Mouse (Mus musculus) cerebellum, adult (tissue): ENCODE measurements at regions not wholly inside any gene's neighbourhood (a gene's known extent, or its start where the extent isn't known, plus 50 kb on each side); places are given as distances from the start of the nearest gene placed in this dataset.
"Not testable (repeated sequence)": the region's sequence is repeated elsewhere in the genome, so short reads cannot be mapped to it uniquely, and the experiment has no call there.

ENCODE experiments used
- ATAC-seq: cut with Nextera tagmentation; 2 replicates; pipeline ENCODE4 v1.9.2; 2017; ENCODE audit warnings: mild to moderate bottlenecking, moderate library complexity, mixed read lengths; ENCODE audit not compliant: insufficient number of reproducible peaks, low FRiP score, low TSS enrichment

DNA sequence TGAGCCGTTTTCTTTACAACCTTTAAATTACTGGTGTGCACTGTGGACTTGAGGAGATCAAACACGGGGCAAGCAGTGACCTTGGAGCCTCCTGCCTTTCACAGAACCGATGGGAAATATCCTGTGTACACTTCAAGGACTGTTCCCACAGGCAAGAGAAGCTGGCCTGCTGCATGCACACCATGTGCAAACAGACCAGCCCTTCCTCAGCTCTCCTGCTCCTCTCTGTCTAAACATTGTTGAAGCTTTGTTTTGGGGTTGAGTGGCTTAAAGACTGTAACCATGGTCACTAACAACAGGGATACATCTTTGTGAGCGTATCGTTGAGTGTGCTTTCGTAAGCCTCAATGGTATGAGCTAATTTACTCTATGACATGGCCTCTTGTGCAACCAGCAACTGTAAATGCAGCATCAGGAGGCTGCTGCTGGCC lies 50.2 kb upstream of the Agps start:
- ATAC-seq = no peak

DNA sequence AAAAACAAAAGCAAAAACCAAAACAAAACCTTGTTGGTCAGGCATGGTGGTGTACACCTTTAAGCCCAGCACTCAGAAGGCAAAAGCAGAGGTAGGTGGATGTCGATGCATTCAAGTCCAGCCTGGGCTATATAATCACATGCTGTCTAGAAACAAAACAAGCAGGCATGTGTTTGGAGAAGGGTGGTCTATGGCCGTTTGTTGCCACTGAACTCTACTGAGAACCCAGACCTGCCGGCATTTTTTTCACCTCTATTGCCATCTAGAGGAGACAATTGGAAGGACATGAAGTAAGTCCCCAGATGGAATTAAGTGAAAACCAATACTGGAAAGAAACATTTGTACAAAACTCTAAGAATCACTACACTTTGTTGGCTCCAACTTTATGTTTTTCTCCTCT lies 50.9 kb upstream of the Agps start:
- ATAC-seq = peak; percentile 71

DNA sequence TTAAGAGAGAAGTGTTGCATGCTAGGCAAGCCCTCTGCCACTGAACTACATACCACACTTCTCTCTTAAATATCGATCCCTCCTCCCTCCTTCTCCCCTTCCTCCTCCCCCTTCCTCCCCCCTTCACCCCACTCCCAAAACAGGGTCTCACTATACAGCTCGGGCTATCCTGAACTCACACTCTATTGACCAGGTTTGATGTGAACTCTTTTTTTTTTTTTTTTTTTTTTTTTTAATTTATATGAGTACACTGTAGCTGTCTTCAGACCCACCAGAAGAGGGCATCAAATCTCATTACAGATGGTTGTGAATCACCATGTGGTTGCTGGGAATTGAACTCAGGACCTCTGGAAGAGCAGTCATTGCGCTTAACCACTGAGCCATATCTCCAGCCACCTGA lies 53.3 kb upstream of the Agps start:
- not testable (repeated sequence) for ATAC-seq

DNA sequence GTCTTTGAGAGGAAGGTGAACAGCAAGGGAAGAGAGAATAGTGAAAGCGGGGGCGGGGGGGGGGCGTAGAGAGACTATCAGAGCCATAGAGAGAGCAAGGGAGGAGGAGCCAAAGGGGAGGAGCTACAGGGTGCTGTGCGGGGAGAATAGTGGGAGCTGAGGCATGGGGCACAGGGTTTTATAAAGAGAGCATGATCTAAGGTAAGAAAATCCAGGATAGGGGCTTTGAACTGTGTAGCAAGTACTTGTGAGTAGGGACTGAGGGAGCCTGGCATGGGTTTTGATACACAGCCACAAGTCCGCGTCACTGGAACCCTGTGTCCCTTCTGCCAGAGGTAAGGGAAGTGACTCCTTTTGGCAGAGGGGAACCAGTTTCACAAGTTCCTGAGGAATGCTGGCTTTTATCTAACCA lies 54.9 kb upstream of the Agps start:
- peak; percentile 17; the same call in 1 of the 2 replicates for ATAC-seq

DNA sequence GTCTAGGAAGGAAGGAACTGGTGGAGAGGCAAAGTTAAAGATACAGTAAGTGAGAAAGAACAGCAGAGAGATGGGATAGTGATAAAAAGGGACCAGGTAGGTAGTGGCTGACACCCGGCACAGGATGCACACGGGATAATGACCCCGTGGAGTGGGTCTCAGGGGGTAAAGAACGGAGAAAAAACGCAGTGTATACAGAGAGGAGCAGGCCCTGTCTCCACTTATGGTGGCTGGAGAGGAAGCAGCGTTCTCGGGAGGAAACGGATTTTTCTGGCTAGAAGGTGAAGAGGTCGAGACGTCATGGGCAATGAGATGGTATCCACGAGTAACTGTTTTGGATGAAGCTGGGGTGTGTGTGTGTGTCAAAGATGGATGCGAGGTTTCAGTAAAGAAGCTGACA lies 55.4 kb upstream of the Agps start:
- ATAC-seq = no peak

DNA sequence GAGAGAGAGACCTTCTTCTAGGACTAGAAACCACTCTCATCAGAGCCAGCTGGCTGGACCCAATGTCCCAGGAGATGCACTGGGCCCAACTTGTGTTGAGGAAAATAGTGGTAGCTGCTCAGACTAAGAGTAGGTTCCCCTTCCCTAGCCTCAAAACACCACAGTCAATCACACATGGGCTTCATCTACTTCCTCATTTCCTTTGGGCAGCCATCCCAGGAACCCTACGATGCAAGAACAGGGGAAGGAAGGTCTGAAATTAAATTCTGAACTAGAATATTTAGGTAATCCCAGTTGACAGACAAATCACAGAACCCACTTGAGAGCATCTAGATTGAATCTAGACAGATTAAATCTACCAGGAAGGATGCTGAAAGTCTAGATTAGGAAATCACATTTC lies 56.8 kb upstream of the Agps start:
- no peak for ATAC-seq

DNA sequence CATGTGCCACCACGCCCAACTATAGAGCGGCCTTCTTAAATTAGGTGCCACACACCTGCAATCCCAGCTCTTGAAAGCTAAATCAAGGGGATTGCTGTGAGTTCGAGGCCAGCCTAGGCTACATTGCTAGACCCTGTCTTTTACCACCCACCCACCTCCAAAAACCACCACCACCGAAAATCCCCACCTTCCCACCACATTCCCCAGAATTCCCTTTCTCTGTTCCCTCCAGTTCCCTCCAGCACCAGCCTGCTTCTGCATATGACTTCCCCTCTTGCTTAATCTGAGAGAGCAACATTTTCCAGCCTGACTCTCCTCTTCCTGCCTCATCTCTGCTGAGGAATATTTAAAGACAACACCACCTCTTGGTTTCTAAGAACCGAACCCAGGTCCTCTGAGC lies 58.5 kb upstream of the Agps start:
- no peak for ATAC-seq

DNA sequence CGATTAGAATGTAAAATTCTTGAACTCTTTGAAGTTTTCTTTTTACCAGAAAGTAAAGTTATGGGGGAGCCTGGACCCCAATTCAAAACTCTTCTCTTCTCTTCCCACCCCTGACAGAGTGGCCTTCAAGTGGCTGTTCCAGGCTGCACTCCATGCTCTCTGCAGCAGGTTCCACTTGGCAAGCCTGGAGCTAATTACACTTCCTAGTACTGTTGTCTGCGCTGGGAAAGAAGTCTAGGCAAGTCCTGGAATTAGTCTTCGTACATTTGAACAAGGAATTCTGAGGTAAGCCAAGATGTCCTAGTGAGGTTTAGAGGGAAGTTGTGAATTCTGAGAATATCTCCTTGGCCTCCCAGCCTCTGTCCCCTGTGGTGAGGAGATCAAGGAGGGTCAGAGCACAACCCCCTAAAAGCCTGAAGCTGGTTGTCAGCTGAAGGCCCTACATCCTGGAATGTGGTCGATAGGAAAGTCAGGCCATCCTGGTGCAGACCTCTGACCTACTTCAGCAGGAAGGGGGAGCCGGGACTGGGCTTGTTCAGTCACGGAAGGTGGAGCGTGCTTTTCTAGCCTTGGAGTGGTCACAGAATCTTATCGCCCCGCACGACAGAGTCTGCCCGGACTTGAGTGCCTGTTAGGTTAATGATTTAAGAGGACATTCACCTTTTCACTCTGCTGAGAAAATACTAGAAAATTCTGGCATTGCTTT lies 59.6 kb upstream of the Agps start:
- no peak for ATAC-seq

DNA sequence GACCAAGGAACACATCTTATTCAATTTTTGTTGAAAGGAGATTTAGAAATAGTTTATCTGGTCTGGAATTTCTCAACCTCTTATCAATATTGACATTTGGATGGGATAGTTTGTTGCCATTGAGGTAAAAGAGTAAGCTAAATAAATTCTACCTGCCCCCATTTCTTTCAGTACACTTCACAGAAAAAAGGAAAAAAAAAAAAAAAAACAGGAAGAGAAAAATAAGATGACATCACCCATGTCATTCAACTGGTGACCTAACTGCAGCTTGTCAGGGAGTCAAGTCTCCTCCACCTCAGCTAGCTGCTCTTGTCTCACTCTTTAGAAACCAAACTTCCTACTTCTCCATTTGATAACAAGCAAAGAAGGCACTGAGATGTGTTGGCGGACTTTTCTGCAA lies 61.3 kb upstream of the Agps start:
- no peak for ATAC-seq

DNA sequence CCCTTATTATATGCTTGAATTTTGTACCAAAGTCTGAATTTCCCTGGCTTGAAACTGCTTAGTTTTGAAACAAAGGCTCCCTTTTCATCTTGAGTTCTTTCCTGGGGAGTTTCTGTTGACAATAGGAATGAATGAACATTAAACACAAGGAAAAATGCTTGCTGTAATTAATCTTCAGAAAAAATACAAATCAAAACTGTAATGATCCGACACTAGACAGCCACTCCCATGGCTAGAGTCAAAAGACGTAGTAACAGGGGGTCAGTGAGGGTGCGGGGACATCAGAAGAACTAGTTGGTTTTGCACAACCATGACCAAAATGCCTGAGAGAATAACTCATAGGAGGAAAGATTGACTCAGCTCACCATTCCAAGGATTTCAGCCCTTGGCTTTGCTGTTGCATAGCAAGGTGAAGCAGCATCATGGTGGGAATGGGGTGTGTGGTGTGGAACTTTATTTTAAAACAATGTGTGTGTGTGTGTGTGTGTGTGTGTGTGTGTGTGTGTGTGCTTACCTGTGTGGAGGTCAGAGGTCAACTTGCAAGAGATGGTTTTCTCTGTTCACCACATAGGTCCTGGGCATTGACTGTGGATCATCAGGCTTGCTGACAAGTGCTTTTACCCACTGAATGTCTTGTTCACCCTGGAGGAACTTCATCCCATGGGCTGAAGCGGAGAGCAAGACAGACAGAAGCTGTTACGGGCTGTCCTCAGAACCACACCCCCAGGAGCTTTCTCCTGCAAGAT lies 63.2 kb upstream of the Agps start:
- ATAC-seq = no peak

DNA sequence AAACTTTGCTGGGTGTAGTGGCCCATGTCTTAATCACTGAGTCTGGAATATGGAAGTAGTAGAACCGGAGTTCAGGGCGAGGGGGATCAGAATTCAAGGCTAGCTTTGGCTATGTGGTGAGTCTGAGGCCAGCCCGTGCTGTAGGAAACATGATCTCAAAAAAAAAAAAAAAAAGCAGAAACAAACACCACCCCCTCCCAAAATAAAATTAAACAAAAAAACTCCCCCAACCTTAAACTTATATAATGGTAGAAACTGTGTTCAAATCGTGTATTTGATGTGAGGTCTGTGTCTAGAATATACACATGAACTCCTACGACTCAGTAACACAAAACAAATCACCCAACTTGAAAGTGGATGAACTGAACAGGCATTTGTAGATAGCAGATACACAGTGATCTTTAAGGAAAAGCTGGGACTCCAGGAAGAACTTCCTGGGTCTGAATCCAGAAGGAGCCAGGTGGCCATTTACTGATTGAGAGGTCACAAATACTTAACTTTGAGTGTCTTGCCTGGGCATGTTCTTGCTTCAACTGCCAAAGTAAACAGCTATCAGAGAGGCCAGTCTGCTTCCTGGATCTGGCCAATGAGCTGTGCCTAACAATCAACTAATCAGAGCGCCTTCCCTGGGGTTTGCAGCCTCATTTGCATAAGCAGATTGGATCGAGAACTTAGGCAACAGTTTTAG lies 63.6 kb upstream of the Nfe2l2 start:
- no peak for ATAC-seq

DNA sequence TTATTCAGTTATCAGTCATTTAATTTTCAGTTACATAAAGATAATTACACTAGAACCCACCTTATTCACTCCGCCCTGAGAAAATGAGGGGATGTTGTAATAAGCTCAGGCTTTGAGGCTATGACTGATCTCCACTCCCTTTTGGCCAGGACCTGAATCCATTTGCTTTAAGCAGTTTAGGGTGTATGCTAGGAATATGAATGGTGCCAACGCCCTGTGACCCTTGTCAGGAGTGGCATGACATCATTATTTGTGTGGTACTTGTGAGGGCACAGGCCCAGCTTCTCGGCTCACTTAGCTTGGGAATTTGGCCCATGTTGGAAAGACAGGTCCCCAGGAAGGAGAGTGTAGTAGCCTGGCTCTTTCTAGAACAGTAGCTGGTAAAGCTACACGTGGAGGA lies 61.0 kb upstream of the Nfe2l2 start:
- no peak for ATAC-seq

DNA sequence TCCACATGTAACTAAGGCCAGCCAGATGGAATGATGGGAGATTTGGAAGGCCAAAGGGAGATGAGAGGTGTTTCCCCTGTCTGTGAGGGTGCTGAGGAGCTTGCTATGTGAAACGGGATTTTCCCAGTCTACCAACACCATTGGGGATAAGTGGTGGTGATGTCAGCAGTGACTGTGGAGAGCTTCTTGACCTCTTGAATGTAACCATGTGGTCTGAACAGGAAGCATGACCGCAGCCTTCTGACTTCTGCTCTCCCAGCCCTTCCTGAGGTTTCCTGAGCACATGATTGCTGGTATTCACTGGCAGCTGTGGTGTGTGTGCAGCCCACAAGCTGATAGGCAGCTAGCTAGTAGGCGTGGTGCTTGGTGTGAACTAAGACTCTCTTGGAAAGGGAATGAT lies 58.8 kb upstream of the Nfe2l2 start:
- no peak for ATAC-seq

DNA sequence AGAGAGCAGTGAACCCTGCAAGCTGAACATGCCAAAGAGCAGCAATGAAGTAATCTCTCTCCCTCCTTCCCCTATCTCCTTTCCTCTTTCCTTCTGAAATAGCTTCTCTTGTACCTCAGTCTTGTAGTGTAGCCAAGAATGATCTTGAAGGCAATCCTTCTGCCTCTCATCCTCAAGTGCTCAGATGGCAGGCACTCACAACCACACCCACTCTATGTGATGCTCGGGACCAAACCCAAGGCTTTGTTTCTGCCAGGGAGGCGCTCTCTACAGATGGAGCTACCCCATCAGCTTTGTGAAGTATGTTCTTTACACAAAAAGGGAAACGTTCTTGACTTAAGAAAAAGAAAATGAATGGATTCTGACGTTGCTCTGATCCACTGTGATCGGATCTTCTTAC lies 57.6 kb upstream of the Nfe2l2 start:
- no peak for ATAC-seq

DNA sequence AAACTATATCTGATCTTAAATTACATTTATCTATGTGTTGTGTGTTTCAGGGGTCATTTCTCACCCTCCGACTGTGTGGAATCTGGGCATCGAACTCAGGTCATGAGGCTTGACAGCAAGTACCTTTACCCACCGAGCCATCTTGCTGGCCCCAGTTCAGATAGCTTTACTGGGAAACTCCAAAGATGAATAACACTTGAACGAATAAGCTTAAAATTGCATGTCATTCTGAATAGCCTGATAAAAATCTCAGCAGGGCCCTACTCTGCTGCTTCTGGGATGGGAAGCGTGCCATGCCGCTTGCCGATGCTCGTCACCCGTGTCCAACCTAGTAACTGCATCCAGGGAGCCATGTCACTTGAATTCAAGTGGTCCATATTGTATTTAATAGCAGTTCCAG lies 57.2 kb upstream of the Nfe2l2 start:
- no peak for ATAC-seq

DNA sequence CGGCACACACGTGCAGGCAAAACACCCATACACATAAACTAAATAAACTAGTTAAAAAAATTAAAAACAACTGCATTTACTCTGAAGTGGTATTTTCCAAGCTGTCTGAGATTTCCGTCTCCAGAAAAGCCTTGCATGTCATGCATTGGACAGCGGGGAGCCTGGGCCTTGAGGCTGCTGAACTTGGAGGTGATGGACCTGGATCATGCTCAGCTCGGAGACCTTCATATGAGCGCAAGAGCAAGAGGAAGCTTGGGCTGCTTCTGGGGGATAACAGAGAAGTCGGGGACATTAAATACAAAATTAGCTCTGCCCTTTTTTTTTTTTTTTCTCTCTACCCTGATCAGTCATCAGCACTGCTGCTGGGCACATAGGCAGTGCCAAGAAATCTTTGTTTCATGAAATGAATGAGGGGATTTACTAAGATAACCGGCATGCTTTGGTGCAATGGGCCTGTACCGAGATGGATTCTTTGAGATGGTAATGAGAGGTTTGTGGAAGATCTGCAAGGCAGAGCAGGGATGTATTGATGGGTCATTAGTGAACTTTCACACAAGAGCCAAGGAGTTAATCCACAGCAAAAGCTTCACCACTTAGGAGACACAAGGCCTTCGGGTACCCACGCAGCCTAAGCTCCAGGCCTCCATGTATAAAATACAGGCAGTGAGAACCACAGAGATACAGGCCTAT lies 54.9 kb upstream of the Nfe2l2 start:
- ATAC-seq = no peak

DNA sequence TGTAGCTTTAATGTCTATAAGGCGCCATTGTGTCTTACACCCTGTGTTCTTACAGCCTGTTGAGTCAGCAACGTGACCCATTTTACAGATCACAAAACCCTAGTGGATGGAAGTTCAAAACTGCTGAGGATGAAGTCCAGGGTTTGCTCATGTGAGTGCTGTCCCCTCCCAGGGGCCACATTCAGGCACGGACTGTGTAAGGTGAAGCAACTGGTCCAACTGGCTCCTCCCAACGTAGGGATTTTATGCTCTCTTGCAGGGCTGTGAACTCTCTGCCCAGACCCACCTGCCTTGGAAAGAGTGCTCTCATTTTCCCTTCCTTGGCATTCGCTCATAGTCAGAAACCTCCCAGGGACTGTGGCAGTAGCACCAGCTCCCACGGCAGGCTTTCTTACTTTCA lies 53.8 kb upstream of the Nfe2l2 start:
- ATAC-seq = no peak

DNA sequence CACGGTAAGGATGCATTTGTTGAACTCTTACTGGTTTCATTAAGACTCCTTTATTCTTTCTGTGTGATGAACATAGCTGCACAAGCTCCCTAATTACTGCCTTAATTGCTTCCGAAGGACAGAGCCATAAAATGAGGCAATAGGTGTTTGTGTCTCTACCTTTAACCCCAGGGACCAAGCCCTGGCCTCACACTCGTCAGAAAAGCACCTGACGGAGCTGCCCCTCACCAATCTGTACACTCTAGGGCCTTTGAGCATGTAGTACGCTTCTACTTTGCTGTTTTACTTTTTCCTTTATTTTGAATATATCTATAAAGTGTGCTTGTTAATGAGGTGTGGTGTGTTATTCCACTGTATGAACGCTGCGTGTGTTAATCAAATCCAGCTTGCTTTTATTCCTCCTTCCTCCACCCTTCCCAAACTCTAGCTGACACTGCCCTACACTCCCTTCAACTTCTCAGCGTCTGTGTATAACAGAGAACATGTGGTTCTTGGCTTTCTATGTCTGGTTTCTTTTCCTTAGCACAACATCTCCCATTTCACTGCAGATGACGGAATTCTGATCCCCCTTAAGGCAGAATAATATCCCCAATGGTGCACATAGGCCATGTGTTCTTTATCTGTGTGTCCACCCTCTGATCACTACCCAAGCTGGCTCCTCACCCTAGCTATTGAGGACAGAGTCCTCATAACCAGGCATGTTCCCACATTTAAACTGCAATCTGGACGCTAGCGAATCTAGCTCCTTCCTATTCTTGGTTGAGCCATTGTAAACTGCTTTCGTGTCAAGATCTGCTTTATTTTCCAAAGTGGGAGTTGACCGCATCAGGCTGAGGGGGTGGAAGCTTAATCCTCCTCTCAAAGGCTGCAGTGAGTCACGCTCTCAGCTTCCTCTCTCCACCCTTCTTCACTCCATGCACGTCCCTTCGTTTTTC lies 52.5 kb upstream of the Nfe2l2 start:
- ATAC-seq = no peak

DNA sequence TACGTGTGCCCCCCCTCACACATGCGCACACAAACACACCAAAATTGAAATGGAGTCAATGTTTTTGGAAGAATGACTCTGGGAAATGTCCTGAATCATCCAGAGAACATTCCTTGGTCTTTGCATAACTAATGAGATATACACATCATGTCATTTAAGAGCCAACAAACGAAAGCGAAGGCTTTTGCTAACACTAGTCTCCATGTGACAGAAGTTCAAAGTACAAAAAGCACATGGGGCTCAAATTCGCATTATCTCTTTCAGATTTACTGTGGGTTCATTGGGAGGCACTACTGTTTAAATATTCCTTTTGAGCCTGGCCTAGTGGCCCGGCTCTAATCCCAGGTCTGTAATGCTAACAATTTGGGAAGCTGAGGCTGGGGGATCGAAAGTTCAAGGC lies 50.2 kb upstream of the Nfe2l2 start:
- no peak for ATAC-seq
